Mouse (Mus musculus) liver, adult 2 months (tissue): ENCODE measurements at regions not wholly inside any gene's neighbourhood (a gene's known extent, or its start where the extent isn't known, plus 50 kb on each side); places are given as distances from the start of the nearest gene placed in this dataset.

Experiments used
- CTCF ChIP-seq: fragments of 200-500 bp; IDR thresholded peaks from 2 replicates; pipeline ENCODE4 v1.5.1; 2011; ENCODE audit warnings: low read depth, low read length, control low read depth
- POLR2A ChIP-seq: fragments of 200-500 bp; IDR thresholded peaks from 2 replicates; pipeline ENCODE4 v1.6.1; 2011; ENCODE audit warnings: low read length, control low read depth; ENCODE audit not compliant: insufficient read depth; ENCODE audit errors: extremely low read depth

GRCm38 (mm10) chr13:71200656-71201055 lies 359.0 kb upstream of the Adamts16 start:
- no peak for TF ChIP-seq CTCF
- no peak for TF ChIP-seq POLR2A
